Mouse (Mus musculus) C2C12 (cell line): ENCODE data around the gene Prss56. TPM values are rescaled to one million over a fixed set of nuclear protein-coding genes. Genes with fewer than 3 reads are reported as not detected.

Source experiments
- H3K27me3 ChIP-seq: one replicate; pipeline ENCODE4 v1.6.1; 2011; ENCODE audit not compliant: control insufficient read depth, insufficient read depth, insufficient read length
- H3K36me3 ChIP-seq: one replicate; pipeline ENCODE4 v1.6.1; 2011; ENCODE audit not compliant: control insufficient read depth, insufficient read depth
- H3K4me3 ChIP-seq: one replicate; pipeline ENCODE4 v1.5.1; 2011; ENCODE audit warnings: mild to moderate bottlenecking, control low read depth; ENCODE audit not compliant: poor library complexity, insufficient read depth, severe bottlenecking
- H3K79me2 ChIP-seq: one replicate; pipeline ENCODE4 v1.6.1; 2011; ENCODE audit not compliant: control insufficient read depth, insufficient read depth
- H3K79me3 ChIP-seq: one replicate; pipeline ENCODE4 v1.6.1; 2011; ENCODE audit warnings: low read depth, control low read depth
- H3ac ChIP-seq: one replicate; pipeline ENCODE3; 2011; ENCODE audit warnings: low read depth; ENCODE audit not compliant: control insufficient read depth, insufficient read length
- CEBPB ChIP-seq: IDR thresholded peaks from one replicate; pipeline ENCODE4 v1.6.1; 2011; ENCODE audit warnings: low read depth, mild to moderate bottlenecking, control low read depth, moderate library complexity
- CTCF ChIP-seq: IDR thresholded peaks from one replicate; pipeline ENCODE4 v1.5.1; 2011; ENCODE audit not compliant: control insufficient read depth, insufficient read depth, insufficient read length
- FOSL1 ChIP-seq: IDR thresholded peaks from one replicate; pipeline ENCODE4 v1.8.0; 2011; ENCODE audit warnings: mild to moderate bottlenecking, low read length; ENCODE audit not compliant: poor library complexity, insufficient read depth, severe bottlenecking
- MAX ChIP-seq: IDR thresholded peaks from one replicate; pipeline ENCODE4 v1.6.1; 2011; ENCODE audit warnings: mild to moderate bottlenecking, control low read depth
- MYOD1 ChIP-seq: IDR thresholded peaks from one replicate; pipeline ENCODE4 v1.6.1; 2011; ENCODE audit warnings: low read depth; ENCODE audit not compliant: control insufficient read depth, insufficient read length
- MYOG ChIP-seq: IDR thresholded peaks from one replicate; pipeline ENCODE4 v1.6.1; 2011; ENCODE audit not compliant: control insufficient read depth, insufficient read length; ENCODE audit errors: extremely low read depth
- USF1 ChIP-seq: IDR thresholded peaks from one replicate; pipeline ENCODE4 v1.6.1; 2011; ENCODE audit warnings: low read depth, mild to moderate bottlenecking, control low read depth, moderate library complexity
- long read RNA-seq, 2 experiments: library from polyadenylated mRNA; unstranded; transcript quantifications; one replicate each; pipeline ENCODE4 v2.0.0; 2019 to 2020
- polyA plus RNA-seq: library from polyadenylated mRNA; unstranded; fragments of >200 nt; fragmentation: generic; extraction: Trizol; gene quantifications from one replicate; pipeline ENCODE4 v1.2.1, GENCODE M21; 2012; ENCODE audit warnings: missing spikeins

Prss56 gene
- polyA plus RNA-seq: 0.07 TPM
- long read RNA-seq, experiment 1: 0 reads
- long read RNA-seq, experiment 2: 0 reads

- no peaks in the 10 kb centered on the region for H3K36me3 ChIP-seq
- no peak within 1 kb of the TSS for H3ac ChIP-seq
- H3K79me3 ChIP-seq: no peaks in the 10 kb centered on the region
- no peaks in the 10 kb centered on the region for H3K79me2 ChIP-seq
- H3K27me3 ChIP-seq: no peaks in the 10 kb centered on the region
- TF ChIP-seq CEBPB: no peak
- TF ChIP-seq FOSL1: no peak
- no peak for TF ChIP-seq MYOD1
- TF ChIP-seq MYOG: no peak
- no peak for TF ChIP-seq USF1
- TF ChIP-seq MAX: no peak
- TF ChIP-seq CTCF: no peak
- no peak within 1 kb of the TSS for H3K4me3 ChIP-seq
These were observed at the start of gene Prss56 for GRCm38 (mm10) chr1:87183013-87183412. Prss56 (plus strand) TSS chr1:87183313.

GRCm38 (mm10) chr1:87141550-87141949 lies 41.6 kb upstream of the Prss56 start:
- H3K36me3 ChIP-seq: no peaks in the 10 kb centered on the region
- H3K79me2 ChIP-seq: no peaks in the 10 kb centered on the region
- H3ac ChIP-seq: no peak overlapping the region
- no peaks in the 10 kb centered on the region for H3K79me3 ChIP-seq
- TF ChIP-seq FOSL1: no peak
- no peak for TF ChIP-seq MAX
- no peak for TF ChIP-seq CTCF
- no peak for TF ChIP-seq CEBPB
- no peak for TF ChIP-seq MYOD1
- TF ChIP-seq MYOG: no peak
- TF ChIP-seq USF1: no peak
- no peaks in the 10 kb centered on the region for H3K27me3 ChIP-seq
- H3K4me3 ChIP-seq: no peak overlapping the region

- Histone ChIP-seq H3K27me3 (no peaks in the 10 kb centered on the region), H3ac (no peak overlapping the region), H3K4me3 (no peak overlapping the region), H3K79me3 (no peaks in the 10 kb centered on the region), H3K79me2 (no peaks in the 10 kb centered on the region), H3K36me3 (no peaks in the 10 kb centered on the region)
- TF ChIP-seq MYOG (no peak), USF1 (no peak), FOSL1 (no peak), CTCF (no peak), MYOD1 (peak; percentile 63)
These were observed 40.7 kb upstream of the Prss56 start for GRCm38 (mm10) chr1:87142456-87142855.

- Histone ChIP-seq H3K36me3 (no peaks in the 10 kb centered on the region), H3K4me3 (no peak overlapping the region), H3K79me3 (no peaks in the 10 kb centered on the region), H3ac (no peak overlapping the region), H3K27me3 (peaks cover 6% of the 10 kb centered on the region), H3K79me2 (no peaks in the 10 kb centered on the region)
- TF ChIP-seq MYOG (no peak), CTCF (no peak), CEBPB (no peak), USF1 (no peak)
These were observed 40.0 kb upstream of the Prss56 start for GRCm38 (mm10) chr1:87143141-87143540.

- Histone ChIP-seq H3K79me2 (no peaks in the 10 kb centered on the region), H3ac (no peak overlapping the region), H3K4me3 (no peak overlapping the region), H3K27me3 (peaks cover 45% of the 10 kb centered on the region), H3K36me3 (no peaks in the 10 kb centered on the region), H3K79me3 (no peaks in the 10 kb centered on the region)
- TF ChIP-seq MAX: no peak
- TF ChIP-seq FOSL1: no peak
- TF ChIP-seq CEBPB: no peak
- TF ChIP-seq USF1: no peak
- TF ChIP-seq CTCF: no peak
- TF ChIP-seq MYOD1: no peak
- TF ChIP-seq MYOG: no peak
These were observed 33.7 kb upstream of the Prss56 start for GRCm38 (mm10) chr1:87149422-87149821.

GRCm38 (mm10) chr1:87151286-87151685 lies 31.8 kb upstream of the Prss56 start:
- no peak overlapping the region for H3K4me3 ChIP-seq

More at GRCm38 (mm10) chr1:87151286-87151685, 31.8 kb upstream of the Prss56 start:
- no peaks in the 10 kb centered on the region for H3K36me3 ChIP-seq
- TF ChIP-seq USF1 (no peak), CTCF (no peak), MAX (no peak), FOSL1 (no peak), MYOG (no peak), CEBPB (no peak), MYOD1 (no peak)
- no peaks in the 10 kb centered on the region for H3K79me3 ChIP-seq
- no peaks in the 10 kb centered on the region for H3K79me2 ChIP-seq
- no peak overlapping the region for H3ac ChIP-seq
- H3K27me3 ChIP-seq: peaks cover 64% of the 10 kb centered on the region
